Mouse (Mus musculus): ENCODE measurements around the gene Ube2k.

- TF ChIP-seq GATA1 (IDR thresholded peaks at IDR 0.05; ENCODE audit: low read depth, low read length) (no peak), POLR2A (IDR thresholded peaks at IDR 0.05; ENCODE audit: control insufficient read depth in 1 of 2, insufficient read depth in 1 of 2, low read depth in 1 of 2, low read length in 2 of 2, poor library complexity in 1 of 2) (no peak), ZNF384 (IDR thresholded peaks at IDR 0.05; ENCODE audit: low read depth, low read length) (no peak), E2F4 (IDR thresholded peaks at IDR 0.05; ENCODE audit: borderline replicate concordance, low read depth, low read length) (no peak), CTCF (IDR thresholded peaks at IDR 0.05 in 2 of 3, conservative IDR thresholded peaks at IDR 0.05 in 1 of 3; ENCODE audit: control insufficient read depth in 1 of 3, insufficient read depth in 1 of 3, low read depth in 2 of 3, low read length in 3 of 3, poor library complexity in 1 of 3, severe bottlenecking in 1 of 3) (no peak), EP300 (IDR thresholded peaks at IDR 0.05; ENCODE audit: low read depth in 1 of 2, low read length in 2 of 2) (no peak), TAL1 (IDR thresholded peaks at IDR 0.05; ENCODE audit: low read length) (no peak), RAD21 (IDR thresholded peaks at IDR 0.05; ENCODE audit: low read depth, low read length) (no peak), CHD1 (IDR thresholded peaks at IDR 0.05; ENCODE audit: low read depth, low read length) (no peak), SMC3 (IDR thresholded peaks at IDR 0.05; ENCODE audit: low read depth, low read length) (no peak), ZMIZ1 (IDR thresholded peaks at IDR 0.05; ENCODE audit: low read depth, low read length) (no peak), KAT2A (conservative IDR thresholded peaks at IDR 0.05; ENCODE audit: low read depth, low read length) (no peak), SIN3A (IDR thresholded peaks at IDR 0.05; ENCODE audit: low read length) (no peak), MAX (IDR thresholded peaks at IDR 0.05; ENCODE audit: low read length) (no peak)
Observed at GRCm38 (mm10) chr5:65513506-65513905, 23.5 kb upstream of the Ube2k start.
